Mouse (Mus musculus) olfactory bulb, adult 2 months (tissue): ENCODE results near the gene Cript.

ENCODE experiments used
- CTCF ChIP-seq: fragments of 200-500 bp; IDR thresholded peaks from 2 replicates; pipeline ENCODE4 v1.5.1; 2012; ENCODE audit warnings: low read depth, mild to moderate bottlenecking, low read length, moderate library complexity; ENCODE audit not compliant: insufficient read depth
- POLR2A ChIP-seq: fragments of 200-500 bp; IDR thresholded peaks from 2 replicates; pipeline ENCODE4 v1.6.1; 2012; ENCODE audit warnings: mild to moderate bottlenecking, low read depth, low read length, moderate library complexity; ENCODE audit not compliant: insufficient read depth

- TF ChIP-seq POLR2A = no peak
- TF ChIP-seq CTCF = no peak
Observed at GRCm38 (mm10) chr17:86986449-86987138, 38.8 kb upstream of the Cript start.
